Mouse (Mus musculus) stomach, postnatal 0 days (tissue): ENCODE results near the gene Erh.

Source experiments
- CTCF ChIP-seq: IDR thresholded peaks from 2 replicates; pipeline ENCODE4 v1.5.1; 2016; ENCODE audit warnings: antibody characterized with exemption, low read depth, mild to moderate bottlenecking, moderate library complexity
- EP300 ChIP-seq: optimal IDR thresholded peaks from 2 replicates; pipeline ENCODE3; 2016; ENCODE audit warnings: antibody characterized with exemption

DNA sequence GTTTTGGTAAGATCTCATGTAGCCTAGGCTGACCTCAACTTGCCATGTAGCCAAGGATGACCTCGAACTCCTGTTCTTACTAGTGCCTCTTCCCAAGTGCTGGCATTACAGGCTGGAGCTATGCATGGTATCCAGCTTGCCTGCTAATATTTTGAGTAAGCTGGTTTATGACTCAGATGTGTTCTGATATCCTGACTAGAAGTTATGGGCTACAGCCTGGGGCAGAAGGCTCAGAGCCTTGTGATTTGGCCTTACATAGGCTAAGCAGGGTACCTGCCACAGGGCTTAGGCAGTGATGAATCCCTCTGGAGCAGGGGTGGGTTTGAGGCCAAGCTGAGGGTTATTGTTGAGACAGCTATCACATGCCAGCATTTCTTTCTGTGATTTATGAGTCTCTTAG is 35.6 kb downstream of the Erh start:
- TF ChIP-seq CTCF: no peak
- no peak for TF ChIP-seq EP300
